8 mouse cellular contexts compared by ENCODE assay signal in the genomic region with DNA sequence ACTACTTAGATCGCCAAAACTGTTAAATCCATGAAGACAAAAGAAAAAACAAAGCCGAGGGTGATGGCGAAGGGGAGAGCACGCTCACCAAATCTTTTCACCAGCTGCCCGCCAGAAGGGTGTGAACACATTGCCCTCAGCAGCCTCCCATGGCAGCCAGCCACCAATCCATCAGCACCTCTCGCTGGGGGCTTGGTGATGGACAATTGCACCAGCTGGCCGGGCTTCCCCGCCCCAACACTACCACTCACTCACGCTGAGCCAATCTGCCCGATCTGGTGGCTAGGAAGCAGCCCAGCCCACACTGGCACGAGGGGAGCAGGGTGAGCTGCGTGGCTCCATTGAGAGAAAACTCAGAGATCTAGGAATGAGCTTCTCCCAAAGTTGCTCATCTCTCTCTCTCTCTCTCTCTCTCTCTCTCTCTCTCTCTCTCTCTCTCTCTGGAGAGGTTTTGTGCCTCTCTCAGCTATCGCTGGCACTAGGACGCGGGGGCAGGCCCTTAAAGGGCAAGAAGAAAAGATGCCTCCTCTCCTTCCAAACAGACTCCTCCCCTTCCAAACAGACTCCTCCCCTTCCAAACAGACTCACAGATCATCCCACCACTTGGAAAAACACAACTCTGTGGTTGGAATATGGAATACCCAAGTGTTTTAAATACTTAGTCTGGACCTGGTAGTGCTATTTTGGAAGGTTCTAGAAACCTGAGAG.
DNase-seq lines count a peak whose midpoint lies in the region; ATAC-seq lines count a peak whose summit lies in the region.

No protein-coding gene starts in this region.

- no peak overlapping the region for H3K27ac ChIP-seq in embryonic facial prominence, embryonic 15.5 days (replicated peaks)
- H3K27ac ChIP-seq in limb, embryonic 13.5 days, result no peak overlapping the region
- no peak overlapping the region for H3K27ac ChIP-seq in kidney, embryonic 15.5 days

- intact Hi-C loops in heart, postnatal 25 days (cut with DNase I), result no loop called here

- peak; percentile 54; the same call in 1 of the 2 replicates for ATAC-seq in embryonic facial prominence, embryonic 15.5 days (ENCODE audit: insufficient number of reproducible peaks, low FRiP score, low TSS enrichment, low read depth)
- 0 out of 2 replicates have a peak, but pooled peaks have one; percentile 32 for ATAC-seq in limb, embryonic 13.5 days (ENCODE audit: low FRiP score, low read depth)
- no peak for ATAC-seq in activated CD4-positive, CD25-positive, alpha-beta regulatory T cell, adult 4 months
- ATAC-seq in kidney, embryonic 15.5 days (replicated peaks; ENCODE audit: low FRiP score), result no peak

- H3K36me3 ChIP-seq in embryonic facial prominence, embryonic 15.5 days, result no peaks in the 10 kb centered on the region
- H3K36me3 ChIP-seq in limb, embryonic 13.5 days, result no peaks in the 10 kb centered on the region
- no peaks in the 10 kb centered on the region for H3K36me3 ChIP-seq in kidney, embryonic 15.5 days

- H3K9me3 ChIP-seq in embryonic facial prominence, embryonic 15.5 days (replicated peaks), result no peaks in the 10 kb centered on the region
- H3K9me3 ChIP-seq in limb, embryonic 13.5 days, result peaks cover 9% of the 10 kb centered on the region; the same call in 1 of the 2 replicates
- no peaks in the 10 kb centered on the region for H3K9me3 ChIP-seq in kidney, embryonic 15.5 days (replicated peaks)

- H3K4me2 ChIP-seq in embryonic facial prominence, embryonic 15.5 days (replicated peaks), result no peak overlapping the region
- peak overlapping the region; percentile 11; the same call in 1 of the 2 replicates for H3K4me2 ChIP-seq in limb, embryonic 13.5 days (replicated peaks)
- no peak overlapping the region for H3K4me2 ChIP-seq in kidney, embryonic 15.5 days

- no peaks in the 10 kb centered on the region; the same call in 1 of the 2 replicates for H3K27me3 ChIP-seq in embryonic facial prominence, embryonic 15.5 days
- H3K27me3 ChIP-seq in limb, embryonic 13.5 days, result no peaks in the 10 kb centered on the region
- H3K27me3 ChIP-seq in kidney, embryonic 15.5 days, result no peaks in the 10 kb centered on the region

- no peak overlapping the region for H3K4me3 ChIP-seq in embryonic facial prominence, embryonic 15.5 days (replicated peaks)
- no peak overlapping the region for H3K4me3 ChIP-seq in limb, embryonic 13.5 days
- H3K4me3 ChIP-seq in kidney, embryonic 15.5 days (replicated peaks), result no peak overlapping the region

- peak; percentile 45 for DNase-seq in adrenal gland, postnatal 14 days
- no peak for DNase-seq in adrenal gland, postnatal 4 days (ENCODE audit: low spot score in 2 of 2)
- DNase-seq in heart, postnatal 25 days (ENCODE audit: low spot score), result peak; percentile 7
- peak; percentile 87 for DNase-seq in retina, postnatal 1 day

- H3K4me1 ChIP-seq in embryonic facial prominence, embryonic 15.5 days, result peaks cover 5% of the 10 kb centered on the region; the same call in 1 of the 2 replicates
- peaks cover 4% of the 10 kb centered on the region; the same call in 1 of the 2 replicates for H3K4me1 ChIP-seq in limb, embryonic 13.5 days
- peaks cover 3% of the 10 kb centered on the region; the same call in 1 of the 2 replicates for H3K4me1 ChIP-seq in kidney, embryonic 15.5 days

- no peak overlapping the region for H3K9ac ChIP-seq in embryonic facial prominence, embryonic 15.5 days
- H3K9ac ChIP-seq in limb, embryonic 13.5 days, result no peak overlapping the region
- no peak overlapping the region for H3K9ac ChIP-seq in kidney, embryonic 15.5 days

- 58% methylated on average over 15 of the region's 15 CpGs for WGBS in embryonic facial prominence, embryonic 15.5 days
- 38% methylated on average over 15 of the region's 15 CpGs for WGBS in limb, embryonic 13.5 days
- 40% methylated on average over 15 of the region's 15 CpGs for WGBS in kidney, embryonic 15.5 days

Comparison
In these comparisons a context has a peak if more than half of its experiments do, and no peak if none do; other contexts are left out.
1. DNase-seq: peak in adrenal gland, postnatal 14 days (single experiment), heart, postnatal 25 days (single experiment) and retina, postnatal 1 day (single experiment); none in adrenal gland, postnatal 4 days (0 of 2).
2. ATAC-seq: peak in embryonic facial prominence, embryonic 15.5 days (single experiment) and limb, embryonic 13.5 days (single experiment); none in activated CD4-positive, CD25-positive, alpha-beta regulatory T cell, adult 4 months (single experiment) and kidney, embryonic 15.5 days (single experiment).